Mouse (Mus musculus): ENCODE data around the gene Cd44. TPM values are rescaled to one million over a fixed set of nuclear protein-coding genes. Genes with fewer than 3 reads are reported as not detected.

Cd44 gene
- 34.8 and 35.7 TPM in 2 replicates for polyA plus RNA-seq (2015; fragmentation: Nextera tagmentation; extraction: Ambion mirVana)

DNA sequence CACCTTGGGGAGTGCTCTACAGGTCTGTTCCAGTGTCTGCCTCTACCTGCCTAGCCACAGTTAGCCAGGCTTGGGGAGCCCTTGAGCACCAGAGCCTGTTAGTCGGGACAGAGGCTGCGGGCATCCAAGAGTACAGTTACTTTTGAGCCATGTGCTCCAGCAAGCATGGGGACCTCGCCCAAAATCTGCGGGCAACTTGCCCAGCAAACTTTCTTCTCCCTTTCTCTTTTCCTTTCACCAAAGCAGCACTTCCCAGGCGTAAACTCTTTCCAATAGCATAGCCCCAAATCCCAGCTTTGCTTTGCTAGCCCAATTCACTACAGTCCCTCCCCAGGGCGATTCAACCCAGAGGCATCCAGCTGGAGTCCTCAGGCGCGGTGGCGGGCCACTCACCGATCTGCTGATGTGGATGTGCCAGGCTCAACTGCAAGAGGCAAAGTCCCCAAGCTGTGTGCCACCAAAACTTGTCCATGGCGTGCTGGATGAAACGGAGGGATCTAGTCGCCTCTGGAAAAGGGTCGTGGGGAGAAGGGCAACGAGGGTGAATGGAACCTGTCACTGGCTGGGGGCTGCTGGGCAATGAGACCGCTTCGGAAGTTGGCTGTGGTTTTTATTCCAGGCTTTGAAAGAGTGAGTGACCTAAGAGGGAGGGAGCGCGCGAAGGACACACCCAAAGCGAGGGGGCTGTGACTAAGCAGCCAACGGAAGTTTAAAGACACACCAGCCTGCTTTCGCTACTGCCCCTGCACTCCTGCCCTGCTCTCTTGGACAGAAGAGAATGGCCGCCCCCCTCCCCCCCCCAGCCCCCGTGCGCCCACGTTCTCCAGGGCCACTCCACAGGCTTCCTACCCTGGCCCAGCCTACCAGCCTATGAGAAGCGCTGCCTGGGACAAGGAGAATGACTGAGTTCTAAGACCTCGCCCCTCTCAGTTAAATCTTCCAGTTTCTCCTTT lies at the start of gene Cd44:
Cd44 (minus strand) TSS at position 791 of the 953 bp plus-strand sequence.
- H3K27ac ChIP-seq (ENCODE audit: low read length): peak within 1 kb of the TSS; percentile 47
- ATAC-seq (ENCODE audit: low read depth): peak; percentile 94

DNA sequence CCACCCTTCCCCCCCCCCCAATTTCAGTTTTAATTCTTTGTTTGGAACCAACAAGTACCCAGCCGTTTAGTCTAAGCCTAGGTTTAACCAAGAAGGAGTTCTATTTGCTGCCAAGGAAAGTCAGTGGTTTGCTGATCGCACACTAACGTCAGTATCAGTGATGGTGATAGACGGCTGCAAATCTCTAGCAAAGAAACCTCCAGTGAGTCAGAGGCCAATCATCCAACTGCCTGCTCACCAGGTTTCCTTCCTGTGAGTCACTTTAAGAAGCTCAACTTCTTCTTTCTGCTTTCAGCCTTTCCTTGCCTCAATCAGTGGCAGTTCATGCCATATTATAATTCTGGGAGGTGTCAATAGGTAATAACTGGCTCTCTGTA lies 47.0 kb upstream of the Cd44 start:
- 68% methylated on average over 4 of the region's 4 CpGs for WGBS
- H3K4me2 ChIP-seq (ENCODE audit: low read depth, low read length): no peak overlapping the region
- no peak for ATAC-seq (ENCODE audit: low read depth)
- H3K4me3 ChIP-seq (ENCODE audit: low read length): no peak overlapping the region
- no peaks in the 10 kb centered on the region for H3K9me3 ChIP-seq (ENCODE audit: control insufficient read depth, low read length)
- H3K27me3 ChIP-seq (ENCODE audit: control insufficient read depth, insufficient read depth, low read depth, low read length): no peaks in the 10 kb centered on the region
- H3K9ac ChIP-seq (ENCODE audit: low read length): no peak overlapping the region
- no peaks in the 10 kb centered on the region for H3K36me3 ChIP-seq (ENCODE audit: control insufficient read depth, insufficient read depth, low read length)
- no peak overlapping the region for H3K27ac ChIP-seq (ENCODE audit: low read length)
- peaks cover 5% of the 10 kb centered on the region; the same call in 1 of the 2 replicates for H3K4me1 ChIP-seq (replicated peaks; ENCODE audit: control insufficient read depth, insufficient read depth, low read length)

More for the DNA sequence above, at the start of gene Cd44:
- Histone ChIP-seq H3K9ac (ENCODE audit: low read length) (peak within 1 kb of the TSS; percentile 66), H3K4me2 (ENCODE audit: low read depth, low read length) (peak within 1 kb of the TSS; percentile 60), H3K4me3 (ENCODE audit: low read length) (peak within 1 kb of the TSS; percentile 53), H3K27me3 (ENCODE audit: control insufficient read depth, insufficient read depth, low read depth, low read length) (no peaks in the 10 kb centered on the region), H3K4me1 (replicated peaks; ENCODE audit: control insufficient read depth, insufficient read depth, low read length) (peaks cover 16% of the 10 kb centered on the region), H3K9me3 (ENCODE audit: control insufficient read depth, low read length) (no peaks in the 10 kb centered on the region), H3K36me3 (ENCODE audit: control insufficient read depth, insufficient read depth, low read length) (no peaks in the 10 kb centered on the region)
- 1% methylated on average over 27 of the region's 29 CpGs for WGBS

DNA sequence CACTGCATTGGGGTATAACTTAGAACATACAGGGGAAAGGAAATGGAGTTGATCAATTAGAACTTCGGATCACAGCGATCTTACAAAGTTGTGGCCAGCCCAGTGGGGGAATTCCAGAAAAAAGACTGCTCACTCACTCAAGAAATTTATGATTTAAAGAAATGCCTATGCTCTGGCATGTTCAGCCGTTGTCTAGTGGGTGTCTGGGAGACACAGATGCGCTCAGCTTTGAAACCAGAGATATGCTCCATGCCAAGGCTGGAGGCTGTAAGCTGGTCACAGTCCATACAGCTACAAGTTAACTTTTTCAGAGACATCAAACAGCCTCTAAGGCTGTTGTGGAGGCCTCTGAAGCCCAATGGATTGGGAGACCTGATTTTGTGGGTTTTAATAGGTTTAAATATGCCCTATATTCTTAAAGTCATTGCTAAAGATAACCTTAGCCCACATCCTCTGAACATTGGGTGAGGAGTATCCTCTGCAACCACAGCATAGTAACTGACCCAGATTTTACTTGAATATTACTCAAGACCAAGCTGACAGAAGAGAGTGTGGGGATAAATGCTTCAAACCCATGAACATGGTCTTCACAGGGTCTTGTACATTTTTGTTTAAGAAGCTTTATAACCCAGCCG lies 46.5 kb upstream of the Cd44 start:
- no peaks in the 10 kb centered on the region for H3K36me3 ChIP-seq (ENCODE audit: control insufficient read depth, insufficient read depth, low read length)
- H3K4me2 ChIP-seq (ENCODE audit: low read depth, low read length): no peak overlapping the region
- H3K4me1 ChIP-seq (replicated peaks; ENCODE audit: control insufficient read depth, insufficient read depth, low read length): peaks cover 5% of the 10 kb centered on the region; the same call in 1 of the 2 replicates
- WGBS: 88% methylated on average over 5 of the region's 5 CpGs
- no peak overlapping the region for H3K27ac ChIP-seq (ENCODE audit: low read length)
- H3K9me3 ChIP-seq (ENCODE audit: control insufficient read depth, low read length): no peaks in the 10 kb centered on the region
- no peak for ATAC-seq (ENCODE audit: low read depth)
- no peak overlapping the region for H3K4me3 ChIP-seq (ENCODE audit: low read length)
- no peaks in the 10 kb centered on the region for H3K27me3 ChIP-seq (ENCODE audit: control insufficient read depth, insufficient read depth, low read depth, low read length)
- H3K9ac ChIP-seq (ENCODE audit: low read length): no peak overlapping the region

DNA sequence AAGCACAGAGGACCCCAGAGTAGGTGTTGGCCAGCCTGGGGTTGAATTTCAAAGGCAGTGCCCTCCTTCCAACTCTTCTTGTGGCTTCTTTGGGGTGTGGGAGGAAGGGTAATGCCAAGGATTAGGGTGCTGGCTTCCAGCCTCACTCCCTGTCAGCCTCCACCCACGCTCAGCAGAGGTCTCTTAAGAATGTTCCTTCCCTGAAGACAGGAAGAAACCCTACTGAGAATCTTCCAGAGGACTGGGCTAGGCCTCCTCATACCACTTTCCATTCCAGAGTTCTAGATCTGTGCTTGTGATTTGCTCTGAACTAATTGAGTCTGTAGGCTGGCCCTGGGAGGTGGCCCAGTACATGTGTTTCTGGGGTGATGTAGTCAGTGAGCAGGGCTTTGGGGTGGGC lies 43.6 kb upstream of the Cd44 start:
- Histone ChIP-seq H3K36me3 (ENCODE audit: control insufficient read depth, insufficient read depth, low read length) (no peaks in the 10 kb centered on the region), H3K9ac (ENCODE audit: low read length) (no peak overlapping the region), H3K4me2 (ENCODE audit: low read depth, low read length) (no peak overlapping the region), H3K27me3 (ENCODE audit: control insufficient read depth, insufficient read depth, low read depth, low read length) (no peaks in the 10 kb centered on the region), H3K4me1 (replicated peaks; ENCODE audit: control insufficient read depth, insufficient read depth, low read length) (peaks cover 5% of the 10 kb centered on the region; the same call in 1 of the 2 replicates), H3K9me3 (ENCODE audit: control insufficient read depth, low read length) (no peaks in the 10 kb centered on the region), H3K4me3 (ENCODE audit: low read length) (no peak overlapping the region), H3K27ac (ENCODE audit: low read length) (no peak overlapping the region)
- ATAC-seq (ENCODE audit: low read depth): no peak
- 78% methylated on average over 1 of the region's 1 CpGs for WGBS

DNA sequence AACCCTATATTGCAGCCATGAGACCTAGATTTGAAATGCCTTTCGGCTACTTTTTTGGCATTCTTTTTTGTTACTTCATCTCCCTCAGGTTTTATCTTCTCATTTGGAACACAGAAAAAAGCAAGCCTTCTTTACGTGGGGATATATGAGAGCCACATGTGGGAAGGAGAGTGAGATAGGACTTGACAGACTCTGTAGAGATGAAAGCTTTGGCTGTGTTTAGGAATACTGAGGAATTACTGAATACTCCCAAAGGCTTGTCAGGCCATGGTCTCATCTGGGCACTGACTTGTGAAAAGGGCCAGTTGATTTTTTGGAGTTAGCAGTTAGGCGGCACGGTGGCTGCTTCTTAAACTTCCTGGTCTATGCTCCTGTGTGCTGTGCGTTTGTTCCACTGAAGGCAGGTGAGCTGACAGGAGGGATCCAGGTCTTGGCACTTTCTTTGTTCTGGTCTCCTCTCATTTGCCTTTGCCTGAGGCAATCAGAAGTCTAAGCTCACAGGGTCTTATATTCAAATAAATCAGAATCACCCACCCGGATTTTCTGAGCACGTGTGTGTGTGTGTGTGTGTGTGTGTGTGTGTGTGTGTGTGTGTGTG lies 43.0 kb upstream of the Cd44 start:
- Histone ChIP-seq H3K4me1 (replicated peaks; ENCODE audit: control insufficient read depth, insufficient read depth, low read length) (peaks cover 5% of the 10 kb centered on the region; the same call in 1 of the 2 replicates), H3K36me3 (ENCODE audit: control insufficient read depth, insufficient read depth, low read length) (no peaks in the 10 kb centered on the region), H3K9me3 (ENCODE audit: control insufficient read depth, low read length) (no peaks in the 10 kb centered on the region), H3K4me3 (ENCODE audit: low read length) (no peak overlapping the region), H3K9ac (ENCODE audit: low read length) (no peak overlapping the region), H3K4me2 (ENCODE audit: low read depth, low read length) (no peak overlapping the region), H3K27ac (ENCODE audit: low read length) (no peak overlapping the region), H3K27me3 (ENCODE audit: control insufficient read depth, insufficient read depth, low read depth, low read length) (no peaks in the 10 kb centered on the region)
- WGBS: 58% methylated on average over 7 of the region's 7 CpGs
- ATAC-seq (ENCODE audit: low read depth): peak; percentile 24; the same call in 1 of the 2 replicates

DNA sequence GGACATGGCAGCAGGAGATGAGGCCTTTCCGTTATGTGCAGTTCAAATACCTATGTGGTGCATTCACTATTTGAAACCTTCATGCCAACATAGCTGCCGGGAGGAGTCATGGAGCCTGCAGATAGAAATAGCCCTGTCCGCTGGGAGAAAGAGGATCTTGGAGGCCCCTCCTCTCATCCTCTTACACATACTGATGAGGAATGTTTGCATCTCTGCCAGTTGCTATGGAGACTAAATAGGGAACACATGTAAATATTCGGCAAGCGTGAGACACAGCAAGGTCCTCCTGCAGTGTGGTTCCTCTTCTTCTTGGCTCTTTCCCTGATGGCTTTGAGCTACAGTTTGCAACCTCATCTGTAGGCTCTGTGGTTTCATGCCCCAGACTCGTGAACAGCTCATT lies 42.5 kb upstream of the Cd44 start:
- Histone ChIP-seq H3K27ac (ENCODE audit: low read length) (no peak overlapping the region), H3K4me2 (ENCODE audit: low read depth, low read length) (no peak overlapping the region), H3K9ac (ENCODE audit: low read length) (no peak overlapping the region), H3K4me1 (replicated peaks; ENCODE audit: control insufficient read depth, insufficient read depth, low read length) (peaks cover 5% of the 10 kb centered on the region; the same call in 1 of the 2 replicates), H3K4me3 (ENCODE audit: low read length) (no peak overlapping the region), H3K27me3 (ENCODE audit: control insufficient read depth, insufficient read depth, low read depth, low read length) (no peaks in the 10 kb centered on the region), H3K9me3 (ENCODE audit: control insufficient read depth, low read length) (no peaks in the 10 kb centered on the region), H3K36me3 (ENCODE audit: control insufficient read depth, insufficient read depth, low read length) (no peaks in the 10 kb centered on the region)
- peak; percentile 93 for ATAC-seq (ENCODE audit: low read depth)
- 27% methylated on average over 6 of the region's 6 CpGs for WGBS

DNA sequence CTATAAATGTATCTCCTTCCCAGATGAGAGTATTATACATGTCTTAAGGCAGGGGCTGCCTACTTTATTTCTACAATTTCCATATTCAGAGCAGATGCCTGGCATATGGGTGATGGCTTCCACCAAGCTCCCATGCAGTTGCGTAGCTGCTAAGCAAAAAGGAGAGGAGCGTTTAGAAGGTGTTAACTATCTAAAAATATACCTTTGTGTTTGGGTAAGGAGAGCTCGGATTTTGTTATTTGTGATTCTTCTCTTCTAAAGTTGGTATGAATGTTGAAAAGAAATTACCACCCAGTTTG lies 41.3 kb upstream of the Cd44 start:
- Histone ChIP-seq H3K4me3 (ENCODE audit: low read length) (no peak overlapping the region), H3K9ac (ENCODE audit: low read length) (no peak overlapping the region), H3K4me1 (replicated peaks; ENCODE audit: control insufficient read depth, insufficient read depth, low read length) (peaks cover 5% of the 10 kb centered on the region; the same call in 1 of the 2 replicates), H3K27ac (ENCODE audit: low read length) (no peak overlapping the region), H3K27me3 (ENCODE audit: control insufficient read depth, insufficient read depth, low read depth, low read length) (no peaks in the 10 kb centered on the region), H3K4me2 (ENCODE audit: low read depth, low read length) (no peak overlapping the region), H3K9me3 (ENCODE audit: control insufficient read depth, low read length) (no peaks in the 10 kb centered on the region), H3K36me3 (ENCODE audit: control insufficient read depth, insufficient read depth, low read length) (no peaks in the 10 kb centered on the region)
- 86% methylated on average over 3 of the region's 3 CpGs for WGBS
- ATAC-seq (ENCODE audit: low read depth): no peak

DNA sequence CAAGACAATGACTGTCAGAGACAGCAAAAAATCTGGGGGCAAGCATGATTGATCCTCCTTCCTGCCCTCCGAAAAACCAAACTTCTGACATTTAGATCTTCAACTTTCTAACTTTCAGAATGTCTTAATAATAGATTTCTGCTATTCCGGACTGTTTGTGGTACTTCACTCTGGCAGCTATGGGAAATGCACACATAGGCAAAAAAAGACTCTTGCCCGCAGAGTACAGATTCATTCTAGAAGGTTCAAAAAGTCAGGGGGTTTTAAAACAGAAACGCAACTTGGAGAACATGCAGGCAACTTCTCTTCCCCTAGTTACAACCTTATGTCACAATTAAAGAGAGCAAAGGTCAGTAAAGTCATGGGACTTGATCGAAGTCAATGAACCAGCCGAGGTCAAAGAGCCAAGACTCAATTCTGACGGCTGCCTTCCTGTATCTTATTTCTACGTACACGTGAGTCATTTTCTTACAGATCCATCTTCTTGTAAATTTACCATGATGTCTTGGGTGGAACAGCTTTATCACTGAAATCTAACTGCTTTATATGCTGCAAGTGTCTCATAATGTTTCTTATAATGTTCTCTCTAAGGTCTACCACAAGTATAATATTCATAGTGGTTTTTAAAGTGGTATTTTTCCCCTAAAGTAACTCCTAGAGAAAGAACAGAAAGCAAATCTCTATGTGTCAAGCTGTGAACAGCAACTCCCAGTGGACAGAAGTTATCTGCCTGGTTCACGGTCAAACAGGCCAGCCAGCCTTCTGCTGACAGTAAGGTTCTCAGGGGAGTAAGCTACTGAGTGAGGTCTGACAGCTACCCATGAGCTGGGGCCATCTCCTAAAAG lies 40.7 kb upstream of the Cd44 start:
- no peak for ATAC-seq (ENCODE audit: low read depth)
- no peaks in the 10 kb centered on the region for H3K27me3 ChIP-seq (ENCODE audit: control insufficient read depth, insufficient read depth, low read depth, low read length)
- no peak overlapping the region for H3K27ac ChIP-seq (ENCODE audit: low read length)
- H3K36me3 ChIP-seq (ENCODE audit: control insufficient read depth, insufficient read depth, low read length): no peaks in the 10 kb centered on the region
- H3K4me2 ChIP-seq (ENCODE audit: low read depth, low read length): no peak overlapping the region
- no peak overlapping the region for H3K4me3 ChIP-seq (ENCODE audit: low read length)
- no peaks in the 10 kb centered on the region for H3K9me3 ChIP-seq (ENCODE audit: control insufficient read depth, low read length)
- peaks cover 5% of the 10 kb centered on the region; the same call in 1 of the 2 replicates for H3K4me1 ChIP-seq (replicated peaks; ENCODE audit: control insufficient read depth, insufficient read depth, low read length)
- 70% methylated on average over 10 of the region's 10 CpGs for WGBS
- no peak overlapping the region for H3K9ac ChIP-seq (ENCODE audit: low read length)
